Mouse (Mus musculus) gonadal fat pad, adult 2 months (tissue): ENCODE data around the gene Csnk1e. TPM values are rescaled to one million over a fixed set of nuclear protein-coding genes. Genes with fewer than 3 reads are reported as not detected.
"Not testable (repeated sequence)": the region's sequence is repeated elsewhere in the genome, so short reads cannot be mapped to it uniquely, and the experiment has no call there.

Source experiments
- DNase-seq: peaks from one replicate; pipeline ENCODE4 v3.0.0-alpha.2; 2012; ENCODE audit warnings: low read depth
- polyA plus RNA-seq: library from polyadenylated mRNA; depleted of rRNA; stranded (reverse); fragments of >200 nt; gene quantifications from 2 replicates; pipeline ENCODE4 v1.2.3, GENCODE M21; 2012; rRNA removed

Csnk1e gene
- 77.4 and 101 TPM in 2 replicates for polyA plus RNA-seq

- no peak for DNase-seq
Observed at GRCm38 (mm10) chr15:79455106-79455810, at the start of gene Csnk1e. Gene Csnk1e (minus strand): TSS chr15:79455566.

- DNase-seq, result no peak
Observed at GRCm38 (mm10) chr15:79504707-79505452, 49.5 kb upstream of the Csnk1e start, which contains the start of gene Kcnj4. Gene Kcnj4 (minus strand): TSS chr15:79505241.

- DNase-seq, result no peak
Observed at GRCm38 (mm10) chr15:79503438-79503837, 48.1 kb upstream of the Csnk1e start.

GRCm38 (mm10) chr15:79502891-79503341, 47.5 kb upstream of the Csnk1e start:
- DNase-seq, result no peak

- DNase-seq, result no peak
Observed at GRCm38 (mm10) chr15:79500110-79500509, 44.7 kb upstream of the Csnk1e start.

GRCm38 (mm10) chr15:79493527-79493926, 38.2 kb upstream of the Csnk1e start:
- no peak for DNase-seq

- no peak for DNase-seq
Observed at GRCm38 (mm10) chr15:79489463-79489862, 34.1 kb upstream of the Csnk1e start.

GRCm38 (mm10) chr15:79481181-79481688, 25.9 kb upstream of the Csnk1e start:
- no peak for DNase-seq

GRCm38 (mm10) chr15:79477227-79477626, 21.9 kb upstream of the Csnk1e start:
- no peak for DNase-seq

- no peak for DNase-seq
Observed at GRCm38 (mm10) chr15:79473638-79474355, 18.4 kb upstream of the Csnk1e start.

- DNase-seq, result no peak
Observed at GRCm38 (mm10) chr15:79473042-79473441, 17.7 kb upstream of the Csnk1e start.

- DNase-seq, result no peak
Observed at GRCm38 (mm10) chr15:79471095-79471494, 15.7 kb upstream of the Csnk1e start.

- no peak for DNase-seq
Observed at GRCm38 (mm10) chr15:79470583-79470982, 15.2 kb upstream of the Csnk1e start.

- DNase-seq, result no peak
Observed at GRCm38 (mm10) chr15:79469577-79469976, 14.2 kb upstream of the Csnk1e start.

- DNase-seq, result no peak
Observed at GRCm38 (mm10) chr15:79466601-79467286, 11.4 kb upstream of the Csnk1e start.

- DNase-seq, result no peak
Observed at GRCm38 (mm10) chr15:79456546-79456945, 1.2 kb upstream of the Csnk1e start.

GRCm38 (mm10) chr15:79456104-79456503, 738 bp upstream of the Csnk1e start:
- not testable (repeated sequence) for DNase-seq

- no peak for DNase-seq
Observed at GRCm38 (mm10) chr15:79453831-79454230, 1.5 kb downstream of the Csnk1e start.

- no peak for DNase-seq
Observed at GRCm38 (mm10) chr15:79448041-79448440, 7.3 kb downstream of the Csnk1e start.

- no peak for DNase-seq
Observed at GRCm38 (mm10) chr15:79445786-79446654, 9.3 kb downstream of the Csnk1e start.
